Mouse (Mus musculus) bone marrow macrophage, adult 2 months (primary cell): ENCODE results near the gene Morc1.

ENCODE experiments used
- CTCF ChIP-seq: IDR thresholded peaks from 2 replicates; pipeline ENCODE4 v1.5.1; 2012; ENCODE audit warnings: low read depth, mild to moderate bottlenecking, low read length, moderate library complexity
- POLR2A ChIP-seq: IDR thresholded peaks from 2 replicates; pipeline ENCODE4 v1.6.1; 2012; ENCODE audit warnings: mild to moderate bottlenecking, low read depth, low read length, borderline replicate concordance

DNA sequence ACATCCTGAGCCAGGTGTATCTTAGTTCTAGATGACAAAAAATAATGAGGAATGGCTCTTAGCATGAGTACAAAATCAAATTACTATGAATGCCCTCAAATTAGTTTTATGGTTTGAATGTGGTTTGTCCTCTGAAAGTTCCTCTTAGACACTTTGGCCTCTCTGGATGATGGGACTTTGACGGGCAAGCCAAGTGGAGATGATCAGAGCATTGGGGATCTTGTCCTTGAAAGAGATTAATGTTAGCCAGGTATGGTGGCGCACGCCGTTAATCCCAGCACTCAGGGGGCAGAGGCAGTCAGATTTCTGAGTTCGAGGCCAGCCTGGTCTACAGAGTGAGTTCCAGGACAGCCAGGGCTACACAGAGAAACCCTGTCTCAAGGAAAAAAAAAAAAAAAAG lies 13.6 kb downstream of the Morc1 start:
- TF ChIP-seq CTCF, result no peak
- TF ChIP-seq POLR2A, result no peak
